In the genomic region with DNA sequence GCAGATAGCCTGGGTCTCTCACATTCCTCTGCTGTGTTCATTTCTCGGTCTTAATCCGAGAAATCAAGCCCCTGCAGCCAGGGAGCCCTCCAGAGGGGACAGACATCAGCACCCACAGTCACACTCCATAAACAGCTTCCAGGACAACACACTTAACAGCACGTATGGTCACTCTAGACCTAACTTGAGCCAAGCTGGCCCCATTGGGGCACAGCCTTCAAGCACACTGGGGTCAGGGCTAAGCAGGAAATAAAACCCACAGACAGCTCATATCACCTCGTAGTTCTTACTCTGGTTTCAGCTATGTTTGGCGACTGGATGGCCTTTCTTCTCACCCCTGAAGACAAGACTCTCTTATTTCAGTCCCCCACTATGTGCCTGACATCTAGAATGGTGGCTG, we compare ENCODE assay signal across 22 mouse cellular contexts. TPM values are rescaled to one million over a fixed set of nuclear protein-coding genes. Genes with fewer than 3 reads are reported as not detected.
A peak's percentile ranks its signal among the peaks of the same experiment; 100 is the strongest.
DNase-seq lines count a peak whose midpoint lies in the region; ATAC-seq lines count a peak whose summit lies in the region.
"Had no signal": no experiment of that assay in that cellular context is flagged by ENCODE, and none has a peak within 500 bp of the region (broad histone marks: within the 10 kb centered on the region; RNA-seq: fewer than 3 reads in every experiment).

No protein-coding gene starts in this region.

- H3K4me2 ChIP-seq in kidney, embryonic 14.5 days (replicated peaks; ENCODE audit: low read depth, low read length): no peak overlapping the region
- H3K4me2 ChIP-seq in kidney, embryonic 16.5 days (replicated peaks; ENCODE audit: low read depth, low read length): no peak overlapping the region
- H3K4me2 ChIP-seq: embryonic facial prominence, embryonic 13.5 days; embryonic facial prominence, embryonic 15.5 days; forebrain, embryonic 12.5 days had no signal

- no peak for DNase-seq in kidney, postnatal 4 days
- no peak for DNase-seq in kidney, adult 18-20 months
- peak; percentile 21 for DNase-seq in 416B (ENCODE audit: low read depth)
- DNase-seq: adrenal gland, adult 2 months; adrenal gland, postnatal 10 days; adrenal gland, postnatal 25 days; cerebellum, adult 11 months; cerebellum, adult 18-20 months; cerebellum, adult 8-10 months; cerebellum, adult 9-11 months; cerebellum, postnatal 14 days; cerebellum, postnatal 36 days; embryo, embryonic 11 days had no signal

- no peaks in the 10 kb centered on the region for H3K4me1 ChIP-seq in kidney, embryonic 14.5 days (ENCODE audit: control insufficient read depth, insufficient read depth, low read length)
- H3K4me1 ChIP-seq in kidney, embryonic 16.5 days (ENCODE audit: insufficient read depth, low read length): peaks cover 12% of the 10 kb centered on the region; the same call in 1 of the 2 replicates
- H3K4me1 ChIP-seq: forebrain, embryonic 10.5 days; forebrain, embryonic 12.5 days had no signal

- peak; percentile 66 for ATAC-seq in kidney, embryonic 14.5 days (ENCODE audit: low FRiP score, low TSS enrichment)
- ATAC-seq in kidney, embryonic 16.5 days (ENCODE audit: low FRiP score, low TSS enrichment): peak; percentile 76
- ATAC-seq: forebrain, embryonic 14.5 days; forebrain, embryonic 16.5 days had no signal

- no peaks in the 10 kb centered on the region for H3K36me3 ChIP-seq in kidney, embryonic 14.5 days (ENCODE audit: control insufficient read depth, insufficient read depth, low read length)
- no peaks in the 10 kb centered on the region for H3K36me3 ChIP-seq in kidney, embryonic 16.5 days (ENCODE audit: insufficient read depth, low read length)
- H3K36me3 ChIP-seq: embryonic facial prominence, embryonic 13.5 days; embryonic facial prominence, embryonic 15.5 days; forebrain, embryonic 10.5 days; forebrain, embryonic 12.5 days had no signal

- no peak overlapping the region for H3K27ac ChIP-seq in kidney, embryonic 14.5 days (ENCODE audit: low read depth, low read length)
- H3K27ac ChIP-seq in kidney, embryonic 16.5 days (ENCODE audit: low read length): no peak overlapping the region
- H3K27ac ChIP-seq: embryonic facial prominence, embryonic 13.5 days; embryonic facial prominence, embryonic 15.5 days; forebrain, embryonic 10.5 days; forebrain, embryonic 12.5 days had no signal

- 24% methylated on average over 5 of the region's 5 CpGs for WGBS in kidney, embryonic 14.5 days
- 41% methylated on average over 5 of the region's 5 CpGs for WGBS in kidney, embryonic 16.5 days

- no peak overlapping the region for H3K4me3 ChIP-seq in kidney, embryonic 14.5 days (ENCODE audit: low read length)
- H3K4me3 ChIP-seq in kidney, embryonic 16.5 days (ENCODE audit: low read length): no peak overlapping the region
- H3K4me3 ChIP-seq: embryonic facial prominence, embryonic 13.5 days; embryonic facial prominence, embryonic 15.5 days; erythroblast, embryonic 14.5 days; forebrain, embryonic 10.5 days; forebrain, embryonic 12.5 days had no signal

- no peak overlapping the region for H3K9ac ChIP-seq in kidney, embryonic 14.5 days (ENCODE audit: low read depth, low read length)
- no peak overlapping the region for H3K9ac ChIP-seq in kidney, embryonic 16.5 days (replicated peaks; ENCODE audit: low read length)
- H3K9ac ChIP-seq: embryonic facial prominence, embryonic 13.5 days; embryonic facial prominence, embryonic 15.5 days; forebrain, embryonic 12.5 days had no signal

- H3K9me3 ChIP-seq in kidney, embryonic 14.5 days (ENCODE audit: control insufficient read depth, low read length): peaks cover 4% of the 10 kb centered on the region; the same call in 1 of the 2 replicates
- 0 out of 2 replicates have a peak, but pooled peaks cover 3% of the 10 kb centered on the region for H3K9me3 ChIP-seq in kidney, embryonic 16.5 days (ENCODE audit: low read length)
- H3K9me3 ChIP-seq: embryonic facial prominence, embryonic 13.5 days; embryonic facial prominence, embryonic 15.5 days; forebrain, embryonic 10.5 days; forebrain, embryonic 12.5 days had no signal

- no peaks in the 10 kb centered on the region for H3K27me3 ChIP-seq in kidney, embryonic 14.5 days (ENCODE audit: control insufficient read depth, insufficient read depth, low read length)
- no peaks in the 10 kb centered on the region for H3K27me3 ChIP-seq in kidney, embryonic 16.5 days (ENCODE audit: insufficient read depth, low read length)
- H3K27me3 ChIP-seq: embryonic facial prominence, embryonic 13.5 days; embryonic facial prominence, embryonic 15.5 days; forebrain, embryonic 12.5 days had no signal

RNA-seq across cellular contexts. Expression of gene Nek2, which starts 16.5 kb away (rescaled TPM):
- 26.3 and 45.5 TPM in 2 replicates for polyA plus RNA-seq in kidney, embryonic 14.5 days (2014; fragmentation: Nextera tagmentation; extraction: Ambion mirVana)
- 50.8 and 52.3 TPM in 2 replicates for polyA plus RNA-seq in kidney, embryonic 16.5 days (2015; fragmentation: Nextera tagmentation; extraction: Ambion mirVana)
